Mouse (Mus musculus) erythroid progenitor cell, adult 5-6 weeks (primary cell): ENCODE results near the gene Pglyrp2. TPM values are rescaled to one million over a fixed set of nuclear protein-coding genes. Genes with fewer than 3 reads are reported as not detected.

Source experiments
- ATAC-seq: replicated peaks from 2 replicates; pipeline ENCODE4 v1.8.0; 2016; ENCODE audit warnings: moderate number of reproducible peaks, mild to moderate bottlenecking, moderate TSS enrichment, inconsistent platforms; ENCODE audit not compliant: poor library complexity, low FRiP score, severe bottlenecking
- total RNA-seq, 2 experiments: library from RNA; stranded (forward) in 1 of 2; stranded (reverse) in 1 of 2; fragments of 150-400 nt in 1 of 2; fragments of 186-747, 209-891 nt in 1 of 2; gene quantifications; 2 replicates each; pipeline versions ENCODE4 v1.2.3 to v1.2.4; 2015 to 2017; ENCODE audit warnings: low replicate concordance in 2 of 2

The Pglyrp2 gene
- total RNA-seq, 2 experiments from 2014 or later, result 2.1 to 3.4 TPM

DNA sequence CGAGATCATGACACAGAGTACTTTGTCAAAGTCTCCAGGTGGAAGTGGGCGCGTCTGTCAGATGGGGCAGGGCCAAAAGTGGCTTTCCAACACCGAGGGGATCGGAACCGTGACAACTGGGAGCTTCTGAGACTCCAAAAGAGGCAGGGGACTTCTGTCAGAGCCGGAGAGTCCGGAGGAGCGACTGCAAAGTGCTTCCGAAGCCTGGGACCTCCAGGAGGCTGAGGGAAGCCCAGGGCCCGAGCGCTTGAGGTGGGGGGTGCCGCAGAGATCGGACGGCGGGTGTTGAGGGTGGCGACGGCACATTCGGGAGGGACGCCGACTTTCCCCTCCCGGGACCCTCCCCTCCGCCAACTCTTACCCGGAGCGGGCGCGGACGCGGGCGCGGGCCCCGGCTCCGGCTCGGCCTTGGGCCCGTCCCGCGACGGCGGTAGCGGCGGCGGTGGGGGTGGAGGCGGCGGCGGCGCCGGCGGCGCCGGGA is 60.1 kb downstream of the Pglyrp2 start:
- ATAC-seq, result no peak

DNA sequence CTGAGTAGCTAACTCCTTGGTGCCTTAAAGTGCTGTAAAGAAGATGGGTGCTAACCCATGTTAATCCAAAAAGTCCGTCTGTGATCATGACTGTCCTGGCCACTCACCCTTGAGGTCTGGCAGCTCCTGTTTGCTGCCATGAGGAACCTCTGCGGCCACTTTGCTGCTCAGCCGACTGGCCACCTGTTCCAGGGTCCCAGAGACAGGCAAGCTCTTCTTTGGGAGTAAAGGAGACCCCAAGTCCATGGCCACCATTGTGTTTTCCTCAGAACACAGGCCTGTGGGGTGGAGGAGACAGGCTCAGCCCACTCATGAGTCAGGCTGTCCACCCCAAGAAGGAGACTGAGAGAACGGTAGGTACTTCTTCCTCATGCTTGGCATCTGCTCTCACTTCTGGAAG is 61.3 kb downstream of the Pglyrp2 start:
- no peak for ATAC-seq

Other genes with a start within 250 kb of the Pglyrp2 start
- 0.84 TPM in 1 of 2 replicates, not detected in the other for gene Ephx3, start 234.6 kb downstream of the Pglyrp2 start, total RNA-seq (2015; ENCODE audit: low replicate concordance)
- 1.4 and 2.7 TPM in 2 replicates for gene Ephx3, start 234.6 kb downstream of the Pglyrp2 start, total RNA-seq (2017; ENCODE audit: low replicate concordance)
- 116 and 144 TPM in 2 replicates for gene Brd4, start 139.4 kb downstream of the Pglyrp2 start, total RNA-seq (2015; ENCODE audit: low replicate concordance)
- gene Brd4, start 139.4 kb downstream of the Pglyrp2 start, total RNA-seq (2017; ENCODE audit: low replicate concordance), result 61.8 and 82.5 TPM in 2 replicates
- gene Akap8, start 102.9 kb downstream of the Pglyrp2 start, total RNA-seq (2015; ENCODE audit: low replicate concordance), result 26.8 and 33.5 TPM in 2 replicates
- gene Akap8, start 102.9 kb downstream of the Pglyrp2 start, total RNA-seq (2017; ENCODE audit: low replicate concordance), result 60.9 and 62.4 TPM in 2 replicates
- gene Akap8l, start 73.6 kb downstream of the Pglyrp2 start, total RNA-seq (2015; ENCODE audit: low replicate concordance), result 45.8 and 108 TPM in 2 replicates
- 150 and 167 TPM in 2 replicates for gene Akap8l, start 73.6 kb downstream of the Pglyrp2 start, total RNA-seq (2017; ENCODE audit: low replicate concordance)
- gene Wiz, start 34.7 kb downstream of the Pglyrp2 start, total RNA-seq (2015; ENCODE audit: low replicate concordance), result 14.1 and 19.7 TPM in 2 replicates
- 3.3 and 5.6 TPM in 2 replicates for gene Wiz, start 34.7 kb downstream of the Pglyrp2 start, total RNA-seq (2017; ENCODE audit: low replicate concordance)
- gene Rasal3, start 20.6 kb downstream of the Pglyrp2 start, total RNA-seq (2015; ENCODE audit: low replicate concordance), result 12.6 and 16.3 TPM in 2 replicates
- 5.3 and 17.5 TPM in 2 replicates for gene Rasal3, start 20.6 kb downstream of the Pglyrp2 start, total RNA-seq (2017; ENCODE audit: low replicate concordance)
- 4.3 TPM in 1 of 2 replicates, not detected in the other for gene Cyp4f39, start 28.6 kb upstream of the Pglyrp2 start, total RNA-seq (2015; ENCODE audit: low replicate concordance)
- gene Cyp4f39, start 28.6 kb upstream of the Pglyrp2 start, total RNA-seq (2017; ENCODE audit: low replicate concordance), result 1.5 TPM in 1 of 2 replicates, not detected in the other
- gene Cyp4f17, start 81.9 kb upstream of the Pglyrp2 start, total RNA-seq (2015; ENCODE audit: low replicate concordance), result not detected in 2 replicates
- gene Cyp4f17, start 81.9 kb upstream of the Pglyrp2 start, total RNA-seq (2017; ENCODE audit: low replicate concordance), result not detected in 2 replicates
- 1.7 and 7.2 TPM in 2 replicates for gene Cyp4f16, start 112.4 kb upstream of the Pglyrp2 start, total RNA-seq (2015; ENCODE audit: low replicate concordance)
- gene Cyp4f16, start 112.4 kb upstream of the Pglyrp2 start, total RNA-seq (2017; ENCODE audit: low replicate concordance), result 5.3 TPM in 1 of 2 replicates, not detected in the other
- not detected in 2 replicates for gene Cyp4f37, start 197.1 kb upstream of the Pglyrp2 start, total RNA-seq (2015; ENCODE audit: low replicate concordance)
- not detected in 2 replicates for gene Cyp4f37, start 197.1 kb upstream of the Pglyrp2 start, total RNA-seq (2017; ENCODE audit: low replicate concordance)
- not detected in 2 replicates for gene Cyp4f40, start 234.7 kb upstream of the Pglyrp2 start, total RNA-seq (2015; ENCODE audit: low replicate concordance)
- not detected in 2 replicates for gene Cyp4f40, start 234.7 kb upstream of the Pglyrp2 start, total RNA-seq (2017; ENCODE audit: low replicate concordance)